Mouse (Mus musculus) kidney, postnatal 36 days (tissue): ENCODE results near the gene Zdhhc21.

ENCODE experiments used
- DNase-seq, 2 experiments: peaks; one replicate each; pipeline ENCODE4 v3.0.0; 2021 to 2022; ENCODE audit warnings: mixed read lengths in 2 of 2

The Zdhhc21 gene

GRCm38 (mm10) chr4:82859131-82860125 is at the start of gene Zdhhc21:
Gene Zdhhc21, minus strand, starts transcription at chr4:82859958.
- peak; percentile 79 to 90 for DNase-seq

- DNase-seq = no peak
Measured at GRCm38 (mm10) chr4:82895227-82895626, 35.5 kb upstream of the Zdhhc21 start.

GRCm38 (mm10) chr4:82892247-82892646 is 32.5 kb upstream of the Zdhhc21 start:
- no peak for DNase-seq

- no peak for DNase-seq
Measured at GRCm38 (mm10) chr4:82891566-82891965, 31.8 kb upstream of the Zdhhc21 start.

- DNase-seq = no peak
Measured at GRCm38 (mm10) chr4:82891049-82891448, 31.3 kb upstream of the Zdhhc21 start.

- no peak for DNase-seq
Measured at GRCm38 (mm10) chr4:82890585-82890984, 30.8 kb upstream of the Zdhhc21 start.

GRCm38 (mm10) chr4:82886148-82886547 is 26.4 kb upstream of the Zdhhc21 start:
- no peak for DNase-seq

GRCm38 (mm10) chr4:82885535-82885913 is 25.8 kb upstream of the Zdhhc21 start:
- DNase-seq = no peak

GRCm38 (mm10) chr4:82884636-82885534 is 25.1 kb upstream of the Zdhhc21 start, which contains the start of gene Cer1:
Gene Cer1, minus strand, starts transcription at chr4:82885148.
- no peak for DNase-seq

GRCm38 (mm10) chr4:82882500-82882899 is 22.7 kb upstream of the Zdhhc21 start:
- peak in 1 of 2 experiments; percentile 7 for DNase-seq

- no peak for DNase-seq
Measured at GRCm38 (mm10) chr4:82881366-82881765, 21.6 kb upstream of the Zdhhc21 start.

- no peak for DNase-seq
Measured at GRCm38 (mm10) chr4:82880243-82880642, 20.5 kb upstream of the Zdhhc21 start.

- DNase-seq = no peak
Measured at GRCm38 (mm10) chr4:82879152-82879551, 19.4 kb upstream of the Zdhhc21 start.

GRCm38 (mm10) chr4:82876656-82877055 is 16.9 kb upstream of the Zdhhc21 start:
- DNase-seq = no peak

- DNase-seq = no peak
Measured at GRCm38 (mm10) chr4:82875532-82875931, 15.8 kb upstream of the Zdhhc21 start.

GRCm38 (mm10) chr4:82874791-82875190 is 15.0 kb upstream of the Zdhhc21 start:
- peak; percentile 41 to 66 for DNase-seq

GRCm38 (mm10) chr4:82872548-82872947 is 12.8 kb upstream of the Zdhhc21 start:
- DNase-seq = no peak

- DNase-seq = no peak
Measured at GRCm38 (mm10) chr4:82872121-82872520, 12.4 kb upstream of the Zdhhc21 start.

- DNase-seq = no peak
Measured at GRCm38 (mm10) chr4:82870931-82871330, 11.2 kb upstream of the Zdhhc21 start.

- no peak for DNase-seq
Measured at GRCm38 (mm10) chr4:82867731-82868445, 8.1 kb upstream of the Zdhhc21 start.

- no peak for DNase-seq
Measured at GRCm38 (mm10) chr4:82867111-82867510, 7.4 kb upstream of the Zdhhc21 start.

- no peak for DNase-seq
Measured at GRCm38 (mm10) chr4:82864974-82865699, 5.4 kb upstream of the Zdhhc21 start.
